Mouse (Mus musculus) cortical plate, adult 2 months (tissue): ENCODE results near the gene Ptprg.

Source experiments
- CTCF ChIP-seq: fragments of 200-500 bp; IDR thresholded peaks from 2 replicates; pipeline ENCODE4 v1.5.1; 2011; ENCODE audit warnings: mild to moderate bottlenecking, control low read depth, low read length; ENCODE audit not compliant: insufficient read depth; ENCODE audit errors: extremely low read depth
- POLR2A ChIP-seq: fragments of 200-500 bp; IDR thresholded peaks from 2 replicates; pipeline ENCODE4 v1.6.1; 2011; ENCODE audit warnings: mild to moderate bottlenecking, low read length, control low read depth; ENCODE audit not compliant: insufficient read depth; ENCODE audit errors: extremely low read depth

DNA sequence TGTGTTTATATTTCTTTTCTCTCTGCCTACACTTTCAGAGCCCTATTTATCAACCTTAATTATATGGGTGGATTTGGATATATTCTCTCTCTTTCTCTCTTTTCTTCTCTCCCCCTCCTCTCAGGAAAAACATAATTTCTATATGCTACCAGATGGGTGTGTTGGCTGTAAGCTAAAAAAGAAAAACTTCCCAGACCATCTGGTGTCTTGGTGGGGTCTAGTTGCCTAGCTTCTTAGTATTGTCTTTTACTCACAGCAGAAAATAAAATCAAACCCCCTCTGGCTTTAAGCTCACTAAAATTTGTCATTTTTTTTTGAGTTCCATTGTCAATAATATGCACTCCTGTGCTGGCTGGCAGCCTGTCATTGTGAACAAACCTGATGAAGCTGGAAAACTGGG lies 87.0 kb downstream of the Ptprg start:
- no peak for TF ChIP-seq CTCF
- no peak for TF ChIP-seq POLR2A
